Mouse (Mus musculus) heart, postnatal 0 days (tissue): Measurements from ENCODE around the gene Lrrc4. TPM values are rescaled to one million over a fixed set of nuclear protein-coding genes. Genes with fewer than 3 reads are reported as not detected.

Experiments used
- ATAC-seq: fragments of 200-750 bp; cut with Nextera tagmentation; 2 replicates; pipeline ENCODE4 v1.8.0; 2017; ENCODE audit warnings: low read depth, moderate number of reproducible peaks, moderate library complexity; ENCODE audit not compliant: insufficient read depth
- DNase-seq: peaks from one replicate; pipeline ENCODE4 v3.0.0-alpha.2; 2016; ENCODE audit warnings: low spot score
- H3K27ac ChIP-seq: fragments of 300-500 bp; sonication (generic); 2 replicates; pipeline ENCODE4 v1.5.1; 2014; ENCODE audit warnings: low read depth, mild to moderate bottlenecking
- H3K27me3 ChIP-seq: fragments of 300-500 bp; sonication (generic); 2 replicates; pipeline ENCODE4 v1.6.1; 2014; ENCODE audit warnings: low read length, mixed read lengths; ENCODE audit not compliant: control insufficient read depth, insufficient read depth
- H3K36me3 ChIP-seq: fragments of 300-500 bp; sonication (generic); replicated peaks from 2 replicates; pipeline ENCODE4 v1.6.1; 2014; ENCODE audit warnings: low read length, mixed read lengths; ENCODE audit not compliant: control insufficient read depth, insufficient read depth
- H3K4me1 ChIP-seq: fragments of 300-500 bp; sonication (generic); 2 replicates; pipeline ENCODE4 v1.6.1; 2014; ENCODE audit warnings: antibody characterized with exemption; ENCODE audit not compliant: control insufficient read depth, insufficient read depth
- H3K4me2 ChIP-seq: fragments of 300-500 bp; sonication (generic); 2 replicates; pipeline ENCODE4 v1.6.1; 2014; ENCODE audit warnings: low read depth, mild to moderate bottlenecking, low read length, moderate library complexity
- H3K4me3 ChIP-seq: fragments of 300-500 bp; sonication (generic); 2 replicates; pipeline ENCODE4 v1.5.1; 2014; ENCODE audit warnings: low read depth, low read length
- H3K9ac ChIP-seq: fragments of 300-500 bp; sonication (generic); replicated peaks from 2 replicates; pipeline ENCODE4 v1.6.1; 2014; ENCODE audit warnings: low read depth, low read length, mixed read lengths
- H3K9me3 ChIP-seq: fragments of 300-500 bp; sonication (generic); replicated peaks from 2 replicates; pipeline ENCODE4 v1.6.1; 2016; ENCODE audit warnings: low read length; ENCODE audit not compliant: control insufficient read depth
- CTCF ChIP-seq: IDR thresholded peaks from 2 replicates; pipeline ENCODE4 v1.5.1; 2016; ENCODE audit warnings: antibody characterized with exemption, control low read depth, low read depth
- EP300 ChIP-seq: IDR thresholded peaks from 2 replicates; pipeline ENCODE4 v1.6.1; 2016; ENCODE audit warnings: antibody characterized with exemption, low read depth
- WGBS: fragments of 180-500 bp; shearing (Covaris S2); extraction: QIAGEN DNeasy Blood & Tissue Kit; methylation state at CpG from one replicate; pipeline ENCODE4 v1.1.7; 2014; 5-methylcytosine and 5-hydroxymethylcytosine counted together
- polyA plus RNA-seq: library from polyadenylated mRNA; unstranded; fragments of >200 nt; fragmentation: Nextera tagmentation; extraction: Ambion mirVana; gene quantifications from 2 replicates; pipeline ENCODE4 v1.2.1, GENCODE M21; 2015
- total RNA-seq: library from RNA; depleted of rRNA; stranded (reverse); fragments of >200 nt; gene quantifications from 2 replicates; pipeline ENCODE4 v1.2.3, GENCODE M21; 2014; ENCODE audit warnings: low replicate concordance

Lrrc4 gene
- total and polyA plus RNA-seq, 2 experiments from 2014 or later, result 0.12 to 1.8 TPM

DNA sequence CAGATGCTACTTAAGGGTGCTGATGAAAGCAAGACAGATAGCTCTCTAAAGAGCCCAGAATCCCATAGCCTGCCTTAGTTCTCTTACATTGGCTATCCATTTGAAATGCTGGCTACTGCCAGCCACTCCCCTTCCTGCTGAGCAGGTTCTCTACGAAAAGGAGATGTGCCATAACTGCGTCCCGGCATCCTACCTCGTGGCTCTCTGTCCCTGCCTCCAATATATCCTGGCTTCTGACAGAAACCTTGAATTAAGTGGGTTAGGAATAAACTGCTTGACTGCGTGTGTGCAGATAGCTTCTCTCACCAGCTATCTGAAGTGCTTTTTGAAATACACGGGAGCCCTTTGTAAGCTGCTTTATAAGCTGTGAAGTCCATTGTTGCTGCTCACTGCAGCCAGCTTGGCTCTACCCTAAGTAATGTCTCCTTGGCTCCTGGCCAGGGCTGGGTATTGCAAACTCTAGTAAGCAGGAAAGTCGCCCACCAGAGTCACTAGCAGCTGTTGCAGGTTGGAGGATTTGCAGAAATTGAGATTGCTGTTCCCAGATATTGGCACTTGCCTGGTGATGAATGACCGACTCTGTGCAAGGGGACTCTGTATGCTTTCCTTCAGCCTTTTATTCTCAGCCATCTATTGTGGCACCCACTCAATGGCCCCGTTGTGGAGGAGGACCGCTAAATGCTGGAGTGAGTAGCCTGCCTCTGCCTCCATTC, 75.1 kb downstream of the Lrrc4 start:
- DNase-seq (no peak), ATAC-seq (peak; percentile 47; the same call in 1 of the 2 replicates)
- H3K4me3 ChIP-seq, result no peak overlapping the region
- no peaks in the 10 kb centered on the region for H3K27me3 ChIP-seq
- WGBS, result 41% methylated on average over 10 of the region's 10 CpGs
- H3K9ac ChIP-seq, result no peak overlapping the region
- TF ChIP-seq EP300 (no peak), CTCF (no peak)
- no peaks in the 10 kb centered on the region for H3K36me3 ChIP-seq
- 0 out of 2 replicates have a peak, but pooled peaks cover 4% of the 10 kb centered on the region for H3K4me1 ChIP-seq
- no peak overlapping the region for H3K4me2 ChIP-seq
- no peaks in the 10 kb centered on the region for H3K9me3 ChIP-seq
- no peak overlapping the region for H3K27ac ChIP-seq

DNA sequence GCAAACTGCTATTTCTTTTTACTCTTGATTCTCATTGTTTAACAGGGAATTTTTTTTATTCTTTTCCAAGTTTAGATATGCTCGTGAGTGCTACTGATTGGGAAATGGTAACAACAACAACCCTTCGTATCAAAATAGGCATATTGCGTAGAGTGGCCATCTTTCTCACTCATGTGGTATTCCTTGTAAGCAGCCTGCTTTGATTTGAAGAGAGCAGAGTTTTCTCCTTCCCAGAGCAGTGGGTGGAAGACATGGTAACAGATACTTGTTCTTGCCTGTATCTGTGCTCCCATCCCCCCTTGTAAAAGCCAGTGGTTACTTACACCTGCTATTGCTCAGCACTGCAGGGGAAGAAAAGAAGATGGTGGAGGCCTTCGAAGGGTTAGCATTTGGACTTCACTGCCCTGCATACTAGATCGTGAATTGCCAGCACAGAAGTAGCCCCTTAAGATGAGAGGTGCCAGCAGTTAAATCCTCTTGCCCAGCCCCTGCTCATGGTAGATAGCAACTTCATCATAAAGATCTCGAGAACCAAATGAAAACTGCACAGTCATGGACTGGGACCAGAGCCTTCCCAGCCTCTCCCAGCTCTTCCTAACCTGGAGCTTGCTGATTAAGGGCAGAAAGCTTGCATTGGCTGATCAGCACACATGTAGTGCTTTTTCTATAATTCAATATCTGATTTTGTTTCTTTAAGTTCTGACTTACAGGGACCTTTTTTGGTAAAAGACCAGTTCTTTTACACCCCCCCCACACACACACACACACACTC, 77.2 kb downstream of the Lrrc4 start:
- no peak overlapping the region for H3K4me3 ChIP-seq
- no peak overlapping the region for H3K4me2 ChIP-seq
- H3K27ac ChIP-seq, result no peak overlapping the region
- H3K4me1 ChIP-seq, result 0 out of 2 replicates have a peak, but pooled peaks cover 4% of the 10 kb centered on the region
- TF ChIP-seq EP300 (no peak), CTCF (no peak)
- H3K36me3 ChIP-seq, result no peaks in the 10 kb centered on the region
- no peak overlapping the region for H3K9ac ChIP-seq
- WGBS, result 88% methylated on average over 6 of the region's 6 CpGs
- ATAC-seq (no peak), DNase-seq (no peak)
- no peaks in the 10 kb centered on the region for H3K27me3 ChIP-seq
- H3K9me3 ChIP-seq, result no peaks in the 10 kb centered on the region

DNA sequence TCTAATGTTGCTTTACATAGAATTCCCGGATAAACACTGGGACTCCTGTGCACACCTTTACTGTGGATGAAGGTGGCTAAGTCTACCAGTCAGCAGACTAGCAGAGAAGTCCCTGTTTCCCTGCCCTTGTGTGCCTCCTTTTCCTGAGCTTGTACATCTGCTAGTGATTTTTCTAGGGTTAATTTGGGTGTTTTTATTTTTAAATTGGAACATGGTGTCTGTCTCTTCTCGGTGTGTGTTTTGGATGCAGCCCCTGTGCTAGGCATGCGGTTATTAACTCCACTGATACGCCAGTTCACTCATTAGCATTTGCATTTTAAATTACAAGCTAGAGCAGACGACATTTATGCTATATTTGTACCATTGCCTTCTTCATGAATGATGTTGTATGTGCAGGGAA, 77.9 kb downstream of the Lrrc4 start:
- no peaks in the 10 kb centered on the region for H3K9me3 ChIP-seq
- 89% methylated on average over 5 of the region's 5 CpGs for WGBS
- no peak overlapping the region for H3K27ac ChIP-seq
- DNase-seq (no peak), ATAC-seq (no peak)
- H3K4me1 ChIP-seq, result 0 out of 2 replicates have a peak, but pooled peaks cover 4% of the 10 kb centered on the region
- no peaks in the 10 kb centered on the region for H3K36me3 ChIP-seq
- TF ChIP-seq CTCF, result no peak
- TF ChIP-seq EP300, result no peak
- no peaks in the 10 kb centered on the region for H3K27me3 ChIP-seq
- no peak overlapping the region for H3K9ac ChIP-seq
- no peak overlapping the region for H3K4me2 ChIP-seq
- no peak overlapping the region for H3K4me3 ChIP-seq

DNA sequence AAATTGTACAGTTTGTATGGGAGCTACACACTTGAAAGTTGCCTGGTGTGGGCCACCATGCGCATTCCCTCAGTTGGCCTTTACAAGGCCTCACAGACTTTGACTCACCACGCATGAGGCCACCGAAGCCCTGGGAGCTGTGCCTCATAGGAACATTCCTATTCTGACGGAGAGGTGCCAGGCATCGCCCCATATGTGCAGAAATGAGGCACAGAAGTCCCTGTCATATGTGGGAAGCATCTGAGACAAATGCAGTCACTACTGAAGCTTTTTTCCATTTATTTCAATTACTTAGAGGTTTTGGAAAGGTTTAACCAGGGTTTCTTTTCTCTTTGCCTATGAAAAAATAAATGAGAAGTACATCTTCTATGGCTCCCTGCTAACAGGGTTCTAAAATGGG, 78.3 kb downstream of the Lrrc4 start:
- WGBS, result 92% methylated on average over 5 of the region's 5 CpGs
- Histone ChIP-seq H3K9me3 (no peaks in the 10 kb centered on the region), H3K4me1 (peaks cover 6% of the 10 kb centered on the region; the same call in 1 of the 2 replicates), H3K4me2 (no peak overlapping the region), H3K9ac (no peak overlapping the region), H3K4me3 (no peak overlapping the region), H3K36me3 (no peaks in the 10 kb centered on the region), H3K27ac (no peak overlapping the region), H3K27me3 (no peaks in the 10 kb centered on the region)
- TF ChIP-seq EP300, result no peak
- TF ChIP-seq CTCF, result no peak
- DNase-seq, result no peak
- no peak for ATAC-seq

- ATAC-seq (no peak), DNase-seq (no peak)
- Histone ChIP-seq H3K4me2 (no peak overlapping the region), H3K9ac (no peak overlapping the region), H3K27ac (no peak overlapping the region), H3K27me3 (no peaks in the 10 kb centered on the region), H3K9me3 (no peaks in the 10 kb centered on the region), H3K36me3 (no peaks in the 10 kb centered on the region), H3K4me1 (peaks cover 5% of the 10 kb centered on the region; the same call in 1 of the 2 replicates), H3K4me3 (no peak overlapping the region)
- 51% methylated on average over 3 of the region's 3 CpGs for WGBS
- no peak for TF ChIP-seq CTCF
- TF ChIP-seq EP300, result no peak
These were observed 80.4 kb downstream of the Lrrc4 start for GRCm38 (mm10) chr6:28751186-28751585.
